Mouse (Mus musculus) mesoderm, embryonic 11.5 days (tissue): ENCODE results near the gene Moap1.

ENCODE experiments used
- DNase-seq: peaks from one replicate; pipeline ENCODE4 v3.0.0-alpha.2; 2012; ENCODE audit warnings: low read depth, low spot score

The Moap1 gene

GRCm38 (mm10) chr12:102705906-102706640 lies 37.4 kb downstream of the Moap1 start:
- no peak for DNase-seq

GRCm38 (mm10) chr12:102705216-102705871 lies 38.1 kb downstream of the Moap1 start:
- DNase-seq, result peak; percentile 81

- peak; percentile 33 for DNase-seq
Observed at GRCm38 (mm10) chr12:102704457-102705198, 38.8 kb downstream of the Moap1 start, which contains the start of gene Itpk1. Gene Itpk1 (minus strand): TSS chr12:102704930.

GRCm38 (mm10) chr12:102703921-102704408 lies 39.5 kb downstream of the Moap1 start:
- no peak for DNase-seq

- DNase-seq, result no peak
Observed at GRCm38 (mm10) chr12:102703441-102703840, 40.0 kb downstream of the Moap1 start.

- no peak for DNase-seq
Observed at GRCm38 (mm10) chr12:102703111-102703412, 40.4 kb downstream of the Moap1 start.

- DNase-seq, result peak; percentile 89
Observed at GRCm38 (mm10) chr12:102702356-102703110, 40.9 kb downstream of the Moap1 start.

- no peak for DNase-seq
Observed at GRCm38 (mm10) chr12:102701691-102702207, 41.7 kb downstream of the Moap1 start.

- no peak for DNase-seq
Observed at GRCm38 (mm10) chr12:102700453-102700852, 43.0 kb downstream of the Moap1 start.

- DNase-seq, result no peak
Observed at GRCm38 (mm10) chr12:102699156-102699555, 44.3 kb downstream of the Moap1 start.

GRCm38 (mm10) chr12:102698089-102698684 lies 45.3 kb downstream of the Moap1 start:
- peak; percentile 52 for DNase-seq

GRCm38 (mm10) chr12:102697381-102697780 lies 46.1 kb downstream of the Moap1 start:
- no peak for DNase-seq

- no peak for DNase-seq
Observed at GRCm38 (mm10) chr12:102696635-102697354, 46.7 kb downstream of the Moap1 start.

GRCm38 (mm10) chr12:102695369-102696239 lies 47.9 kb downstream of the Moap1 start:
- no peak for DNase-seq
